8 mouse cellular contexts compared by ENCODE assay signal in the genomic region with DNA sequence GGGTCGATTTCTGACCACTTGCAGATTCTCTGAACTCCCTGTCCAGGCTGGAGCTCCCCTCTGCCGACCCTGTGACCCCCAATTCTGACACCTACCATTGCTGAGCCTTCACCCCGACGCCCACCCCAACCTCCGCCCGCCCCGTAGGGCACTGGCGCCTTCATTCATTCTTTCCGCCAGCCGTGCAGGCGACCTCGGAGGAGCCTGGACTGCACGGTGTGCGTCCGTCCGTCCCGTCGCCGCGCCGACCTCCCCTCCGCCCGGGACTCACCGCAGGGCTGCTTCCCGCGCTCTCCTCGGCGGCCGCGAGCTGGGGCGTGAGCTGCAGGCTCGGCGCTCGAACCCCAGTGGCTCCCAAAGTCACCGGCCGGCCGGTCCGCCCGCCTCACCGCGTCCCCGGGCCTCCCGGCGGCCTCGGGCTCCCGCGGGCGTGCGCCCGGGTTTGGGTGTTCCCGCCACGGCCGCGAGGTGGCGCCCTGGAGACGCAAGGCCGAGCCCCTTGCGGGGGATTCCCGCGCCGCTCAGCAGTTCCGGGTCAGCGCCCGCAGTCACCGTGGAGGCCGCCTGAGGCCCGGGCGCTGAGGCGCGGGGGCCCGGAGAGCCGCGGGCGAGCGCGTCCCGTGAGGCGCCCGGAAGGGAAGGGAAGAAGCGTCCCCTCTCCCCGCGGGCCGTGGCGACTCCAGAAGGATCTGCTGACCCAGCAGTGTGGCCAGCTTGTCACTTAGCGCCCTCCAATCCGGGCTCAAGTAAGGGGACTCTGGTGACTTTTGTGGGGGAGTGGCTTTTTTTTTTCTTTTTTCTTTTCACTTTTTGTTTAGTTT. TPM values are rescaled to one million over a fixed set of nuclear protein-coding genes. Genes with fewer than 3 reads are reported as not detected.
DNase-seq lines count a peak whose midpoint lies in the region; ATAC-seq lines count a peak whose summit lies in the region.

A gene (plus strand): TSS at position 547 of the 821 bp plus-strand sequence.
A gene (minus strand): TSS at position 679 of the 821 bp plus-strand sequence.

- H3K27ac ChIP-seq in hindbrain, embryonic 14.5 days: no peak within 1 kb of the TSS
- peak within 1 kb of the TSS; percentile 93 for H3K27ac ChIP-seq in macrophage

- H3K4me3 ChIP-seq in hindbrain, embryonic 14.5 days (replicated peaks; ENCODE audit: low read length): peak within 1 kb of the TSS; percentile 51
- H3K4me3 ChIP-seq in macrophage (ENCODE audit: inconsistent target): peak within 1 kb of the TSS; percentile 85

- no peak for ATAC-seq in hindbrain, embryonic 14.5 days (ENCODE audit: low FRiP score)

- peak within 1 kb of the TSS; percentile 58 for H3K9ac ChIP-seq in hindbrain, embryonic 14.5 days

- no peaks in the 10 kb centered on the region for H3K27me3 ChIP-seq in hindbrain, embryonic 14.5 days (ENCODE audit: control insufficient read depth, insufficient read depth, low read length)

- H3K36me3 ChIP-seq in hindbrain, embryonic 14.5 days (replicated peaks; ENCODE audit: control insufficient read depth, insufficient read depth): no peaks in the 10 kb centered on the region
- H3K36me3 ChIP-seq in macrophage (ENCODE audit: inconsistent target): peaks cover 15% of the 10 kb centered on the region

- DNase-seq in T-cell, adult 2 months (ENCODE audit: low spot score): peak; percentile 77
- peak; percentile 52 to 76 for DNase-seq in cerebellum, postnatal 25 days
- DNase-seq in frontal cortex, postnatal 36 days (ENCODE audit: low spot score in 2 of 2): peak; percentile 45 to 64
- DNase-seq in hindbrain, embryonic 14.5 days (ENCODE audit: low spot score): peak; percentile 54
- peak; percentile 60 to 67 for DNase-seq in left cerebral cortex, adult 18-20 months (ENCODE audit: low spot score in 2 of 2)
- peak; percentile 53 for DNase-seq in retina, postnatal 7 days (ENCODE audit: low read depth, low spot score)
- DNase-seq in urinary bladder, adult 18-20 months (ENCODE audit: low spot score in 2 of 2): peak; percentile 68 to 87

- H3K9me3 ChIP-seq in hindbrain, embryonic 14.5 days (ENCODE audit: control insufficient read depth, low read length): no peaks in the 10 kb centered on the region

- peaks cover 34% of the 10 kb centered on the region for H3K79me2 ChIP-seq in macrophage (ENCODE audit: inconsistent target)

- peaks cover 10% of the 10 kb centered on the region; the same call in 1 of the 2 replicates for H3K4me1 ChIP-seq in hindbrain, embryonic 14.5 days (replicated peaks; ENCODE audit: control insufficient read depth, insufficient read depth, low read length)

- WGBS in hindbrain, embryonic 14.5 days: under 1% methylated on average over 79 of the region's 86 CpGs
- WGBS in macrophage (ENCODE audit: missing documents): under 1% methylated on average over 44 of the region's 86 CpGs

- H3K4me2 ChIP-seq in hindbrain, embryonic 14.5 days (replicated peaks): peak within 1 kb of the TSS; percentile 80

RNA-seq across cellular contexts. Expression of the first gene that starts in this region (rescaled TPM):
- 0.72 and 0.86 TPM in 2 replicates for polyA plus RNA-seq in hindbrain, embryonic 14.5 days (2014; fragmentation: Nextera tagmentation; extraction: Ambion mirVana)
- 1 to 10 TPM; 1.3 to 1.9 TPM for total RNA-seq in left cerebral cortex, adult 18-20 months (2021)
- total RNA-seq in macrophage (2018; cell fraction: chromatin; rRNA removed): 1 to 10 TPM in 24 of 26 experiments, under 1 TPM in 1, not detected in 1; 0.83 to 4.4 (median 2.4) TPM
- 1 to 10 TPM; 1.5 to 4.3 (median 2.5) TPM for total RNA-seq in macrophage (2018; cell fraction: cytosol; rRNA removed)
- 1 to 10 TPM in 22 of 26 experiments, under 1 TPM in 4; 0.63 to 7.0 (median 2.2) TPM for total RNA-seq in macrophage (2018; cell fraction: nucleus; rRNA removed)
- polyA plus RNA-seq in macrophage (2018): 1.9 to 14.8 TPM (median 5.5 TPM) in 3 replicates

RNA-seq across cellular contexts. Expression of the second gene that starts in this region (rescaled TPM):
- 2.3 and 3.1 TPM in 2 replicates for polyA plus RNA-seq in hindbrain, embryonic 14.5 days (2014; fragmentation: Nextera tagmentation; extraction: Ambion mirVana)
- total RNA-seq in left cerebral cortex, adult 18-20 months (2021): 1 to 10 TPM; 4.5 to 5.3 TPM
- 1,000 to 10,000 TPM in 14 of 26 experiments, 100 to 1,000 TPM in 12; 469 to 2,639 (median 1,159) TPM for total RNA-seq in macrophage (2018; cell fraction: chromatin; rRNA removed)
- total RNA-seq in macrophage (2018; cell fraction: cytosol; rRNA removed): 100 to 1,000 TPM; 141 to 404 (median 269) TPM
- 1,000 to 10,000 TPM in 12 of 26 experiments, 100 to 1,000 TPM in 14; 321 to 1,955 (median 905) TPM for total RNA-seq in macrophage (2018; cell fraction: nucleus; rRNA removed)
- polyA plus RNA-seq in macrophage (2018): 77.8 to 162 TPM (median 129 TPM) in 3 replicates

Comparison
In these comparisons a context has a peak if more than half of its experiments do, and no peak if none do; other contexts are left out.
1. RNA of the second gene that starts in this region (polyA plus RNA-seq): 77.8 to 162 TPM in macrophage; 2.3 to 3.1 TPM in hindbrain, embryonic 14.5 days; every median in the first group is over 10 times any median in the second.
2. Peak in every context shown above with its lines, with median percentiles within 50 percentile points of each other: DNase-seq.